Mouse (Mus musculus) thymus, adult 2 months (tissue): ENCODE results near the gene Macrod2.

Source experiments
- CTCF ChIP-seq: fragments of 200-500 bp; IDR thresholded peaks from 2 replicates; pipeline ENCODE4 v1.5.1; 2012; ENCODE audit warnings: mild to moderate bottlenecking, control low read depth, low read length, moderate library complexity, borderline replicate concordance; ENCODE audit not compliant: control insufficient read depth, poor library complexity, insufficient read depth; ENCODE audit errors: extremely low read depth
- POLR2A ChIP-seq: fragments of 200-500 bp; IDR thresholded peaks from 2 replicates; pipeline ENCODE4 v1.6.1; 2012; ENCODE audit warnings: mild to moderate bottlenecking, low read length, control low read depth, moderate library complexity; ENCODE audit not compliant: control insufficient read depth, poor library complexity, insufficient read depth; ENCODE audit errors: extremely low read depth

GRCm38 (mm10) chr2:141844408-141845175 is 1449.5 kb downstream of the Macrod2 start:
- TF ChIP-seq CTCF (no peak), POLR2A (no peak)
